Mouse (Mus musculus): ENCODE data around the gene Adcy3.

- TF ChIP-seq CTCF (IDR thresholded peaks at IDR 0.05; ENCODE audit: extremely low read depth, insufficient read depth, insufficient read length, insufficient replicate concordance) = no peak
- no peak for TF ChIP-seq POLR2A (IDR thresholded peaks at IDR 0.05; ENCODE audit: low read depth, low read length)
Observed at GRCm38 (mm10) chr12:4245742-4246141, 112.8 kb downstream of the Adcy3 start.
